ENCODE assay signal across 7 mouse cellular contexts in genomic region chr11:60811618-60812017, GRCm38 (mm10). TPM values are rescaled to one million over a fixed set of nuclear protein-coding genes. Genes with fewer than 3 reads are reported as not detected.
DNase-seq lines count a peak whose midpoint lies in the region; ATAC-seq lines count a peak whose summit lies in the region.
"Not testable (repeated sequence)": the region's sequence is repeated elsewhere in the genome, so short reads cannot be mapped to it uniquely, and the experiment has no call there.

Shmt1 (minus strand) TSS chr11:60811718.

- H3K36me3 ChIP-seq in erythroblast, embryonic 14.5 days (ENCODE audit: control insufficient read depth); hindbrain, embryonic 14.5 days (replicated peaks; ENCODE audit: control insufficient read depth, insufficient read depth); limb, embryonic 10.5 days; lung, embryonic 16.5 days (ENCODE audit: control insufficient read depth, insufficient read depth, low read length); neural tube, embryonic 14.5 days (ENCODE audit: control insufficient read depth, insufficient read depth, low read length): not testable (repeated sequence)

- peak within 1 kb of the TSS; percentile 60 for H3K4me3 ChIP-seq in erythroblast, embryonic 14.5 days (replicated peaks)
- peak within 1 kb of the TSS; percentile 40 for H3K4me3 ChIP-seq in hindbrain, embryonic 14.5 days (replicated peaks; ENCODE audit: low read length)
- H3K4me3 ChIP-seq in limb, embryonic 10.5 days: peak within 1 kb of the TSS; percentile 63
- peak within 1 kb of the TSS; percentile 54 for H3K4me3 ChIP-seq in lung, embryonic 16.5 days (ENCODE audit: low read length)
- peak within 1 kb of the TSS; percentile 37 for H3K4me3 ChIP-seq in neural tube, embryonic 14.5 days (ENCODE audit: low read depth, low read length)

- not testable (repeated sequence) for ATAC-seq in hindbrain, embryonic 14.5 days (ENCODE audit: low FRiP score); lung, embryonic 16.5 days (ENCODE audit: low read depth); neural tube, embryonic 14.5 days (ENCODE audit: low read depth)

- H3K9ac ChIP-seq in hindbrain, embryonic 14.5 days: peak within 1 kb of the TSS; percentile 24; the same call in 1 of the 2 replicates
- H3K9ac ChIP-seq in lung, embryonic 16.5 days (ENCODE audit: low read length): peak within 1 kb of the TSS; percentile 58
- not testable (repeated sequence) for H3K9ac ChIP-seq in neural tube, embryonic 14.5 days (replicated peaks; ENCODE audit: low read depth, low read length)

- H3K4me1 ChIP-seq in erythroblast, embryonic 14.5 days (ENCODE audit: control insufficient read depth): peaks cover 15% of the 10 kb centered on the region
- not testable (repeated sequence) for H3K4me1 ChIP-seq in hindbrain, embryonic 14.5 days (replicated peaks; ENCODE audit: control insufficient read depth, insufficient read depth, low read length); neural tube, embryonic 14.5 days (ENCODE audit: control insufficient read depth, insufficient read depth, low read length)
- peaks cover 28% of the 10 kb centered on the region for H3K4me1 ChIP-seq in limb, embryonic 10.5 days
- peaks cover 28% of the 10 kb centered on the region for H3K4me1 ChIP-seq in lung, embryonic 16.5 days (replicated peaks; ENCODE audit: control insufficient read depth, insufficient read depth, low read length)

- not testable (repeated sequence) for H3K27me3 ChIP-seq in erythroblast, embryonic 14.5 days (ENCODE audit: control insufficient read depth); hindbrain, embryonic 14.5 days (ENCODE audit: control insufficient read depth, insufficient read depth, low read length); limb, embryonic 10.5 days (ENCODE audit: low read depth, poor library complexity, severe bottlenecking); lung, embryonic 16.5 days (ENCODE audit: control insufficient read depth, insufficient read depth, low read depth, low read length); neural tube, embryonic 14.5 days (ENCODE audit: control insufficient read depth, insufficient read depth, low read length)

- not testable (repeated sequence) for DNase-seq in adrenal gland, postnatal 14 days; heart, adult 18-20 months; hindbrain, embryonic 14.5 days (ENCODE audit: low spot score); limb, embryonic 10.5 days (ENCODE audit: low spot score)

- not testable (repeated sequence) for H3K9me3 ChIP-seq in erythroblast, embryonic 14.5 days (ENCODE audit: control insufficient read depth, low read length); hindbrain, embryonic 14.5 days (ENCODE audit: control insufficient read depth, low read length); limb, embryonic 10.5 days (replicated peaks); lung, embryonic 16.5 days (ENCODE audit: control insufficient read depth, low read length); neural tube, embryonic 14.5 days (ENCODE audit: control insufficient read depth, low read length)

- WGBS in hindbrain, embryonic 14.5 days: 40% methylated on average over 6 of the region's 6 CpGs
- WGBS in limb, embryonic 10.5 days: 33% methylated on average over 6 of the region's 6 CpGs
- WGBS in lung, embryonic 16.5 days: 20% methylated on average over 6 of the region's 6 CpGs
- WGBS in neural tube, embryonic 14.5 days: 44% methylated on average over 6 of the region's 6 CpGs

- H3K4me2 ChIP-seq in hindbrain, embryonic 14.5 days (replicated peaks): peak within 1 kb of the TSS; percentile 89
- H3K4me2 ChIP-seq in lung, embryonic 16.5 days (ENCODE audit: low read depth, low read length): peak within 1 kb of the TSS; percentile 85
- H3K4me2 ChIP-seq in neural tube, embryonic 14.5 days (ENCODE audit: low read depth, low read length): peak within 1 kb of the TSS; percentile 79

- H3K27ac ChIP-seq in hindbrain, embryonic 14.5 days; neural tube, embryonic 14.5 days (ENCODE audit: low read depth, low read length): not testable (repeated sequence)
- H3K27ac ChIP-seq in limb, embryonic 10.5 days: peak within 1 kb of the TSS; percentile 77
- peak within 1 kb of the TSS; percentile 36 for H3K27ac ChIP-seq in lung, embryonic 16.5 days (ENCODE audit: low read length)

RNA-seq across cellular contexts. Expression of gene Shmt1, which starts in this region (rescaled TPM):
- 87.9 and 89.6 TPM in 2 replicates for total RNA-seq in adrenal gland, postnatal 14 days (2021)
- not detected in 2 replicates for polyA plus RNA-seq in erythroblast, embryonic 14.5 days (2012)
- 10 to 100 TPM; 11.9 to 13.5 TPM for total RNA-seq in heart, adult 18-20 months (2021)
- 6.4 and 8.7 TPM in 2 replicates for polyA plus RNA-seq in hindbrain, embryonic 14.5 days (2014; fragmentation: Nextera tagmentation; extraction: Ambion mirVana)
- 106 and 124 TPM in 2 replicates for polyA plus RNA-seq in limb, embryonic 10.5 days (2016; fragmentation: Nextera tagmentation; extraction: Ambion mirVana)
- 46.8 and 47.1 TPM in 2 replicates for polyA plus RNA-seq in lung, embryonic 16.5 days (2015; fragmentation: Nextera tagmentation; extraction: Ambion mirVana)
- polyA plus RNA-seq in neural tube, embryonic 14.5 days (2014; fragmentation: Nextera tagmentation; extraction: Ambion mirVana): 4.7 and 5.1 TPM in 2 replicates
